Mouse (Mus musculus) testis, adult 2 months (tissue): ENCODE data around the gene Arsj.

ENCODE experiments used
- CTCF ChIP-seq: fragments of 200-500 bp; IDR thresholded peaks from 2 replicates; pipeline ENCODE4 v1.5.1; 2012; ENCODE audit warnings: low read depth, mild to moderate bottlenecking, inconsistent platforms, low read length, moderate library complexity; ENCODE audit not compliant: control insufficient read depth, insufficient read depth, insufficient replicate concordance
- POLR2A ChIP-seq: fragments of 200-500 bp; IDR thresholded peaks from 2 replicates; pipeline ENCODE4 v1.6.1; 2012; ENCODE audit warnings: low read depth, mild to moderate bottlenecking, inconsistent platforms, low read length, moderate library complexity; ENCODE audit not compliant: control insufficient read depth

GRCm38 (mm10) chr3:126372815-126373545 is 9.5 kb downstream of the Arsj start:
- no peak for TF ChIP-seq CTCF
- TF ChIP-seq POLR2A: no peak
